Mouse (Mus musculus): ENCODE measurements around the gene Kcnk1. TPM values are rescaled to one million over a fixed set of nuclear protein-coding genes. Genes with fewer than 3 reads are reported as not detected.

The Kcnk1 gene
- total and polyA plus RNA-seq, 2 experiments: 0.17 to 0.28 TPM

DNA sequence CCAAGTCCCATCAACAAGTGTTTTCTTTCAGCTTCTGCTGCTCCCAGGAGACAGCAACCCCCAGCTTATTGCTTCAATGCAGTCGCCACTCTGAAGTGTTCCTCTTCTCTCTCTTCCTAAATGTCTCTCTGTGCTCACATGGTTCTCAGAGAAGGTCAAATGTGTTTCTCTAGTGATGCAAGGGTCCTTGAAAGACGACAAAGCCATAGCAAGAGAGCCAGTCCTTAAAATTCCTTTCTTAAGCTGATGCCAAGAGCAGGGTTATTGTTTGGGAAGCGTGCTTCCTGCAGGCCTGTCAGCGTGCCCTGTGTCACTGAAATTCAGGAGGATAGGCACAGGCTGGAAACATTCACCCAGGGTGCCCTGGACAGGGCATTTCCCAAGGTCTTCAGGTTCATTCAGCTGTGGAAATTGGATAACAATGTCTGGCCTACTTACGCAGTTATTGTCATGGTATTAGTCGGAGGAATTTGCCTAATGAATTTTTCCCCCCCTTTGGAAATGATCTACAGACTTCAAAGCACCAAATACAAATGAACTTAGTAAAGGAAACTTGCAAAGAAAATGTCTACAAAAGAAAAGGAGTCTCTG lies 7.9 kb upstream of the Kcnk1 start:
- Histone ChIP-seq H3K27ac (replicated peaks; ENCODE audit: insufficient read depth, low read depth, low read length) (no peak overlapping the region), H3K36me3 (ENCODE audit: control insufficient read depth, insufficient read depth, low read length) (no peaks in the 10 kb centered on the region), H3K4me3 (ENCODE audit: insufficient read depth, low read depth, low read length) (no peak overlapping the region), H3K4me1 (ENCODE audit: control insufficient read depth, insufficient read depth, low read length) (peaks cover 2% of the 10 kb centered on the region), H3K9ac (ENCODE audit: low read depth, low read length) (no peak overlapping the region), H3K79me2 (ENCODE audit: control insufficient read depth, insufficient read depth, low read length) (no peaks in the 10 kb centered on the region), H3K27me3 (ENCODE audit: control insufficient read depth, insufficient read depth, low read length) (no peaks in the 10 kb centered on the region)
- WGBS: 72% methylated on average over 6 of the region's 6 CpGs
- TF ChIP-seq POLR2A (IDR thresholded peaks at IDR 0.05; ENCODE audit: extremely low read depth, insufficient read depth, low read length) (no peak), CTCF (IDR thresholded peaks at IDR 0.05; ENCODE audit: low read depth, low read length) (no peak)
- no peak for DNase-seq (ENCODE audit: extremely low read depth, low read depth, low spot score)

- no peaks in the 10 kb centered on the region for H3K27me3 ChIP-seq (ENCODE audit: control insufficient read depth, insufficient read depth, low read length)
- TF ChIP-seq POLR2A (IDR thresholded peaks at IDR 0.05; ENCODE audit: extremely low read depth, insufficient read depth, low read length): no peak
- no peak for TF ChIP-seq CTCF (IDR thresholded peaks at IDR 0.05; ENCODE audit: low read depth, low read length)
- WGBS: 41% methylated on average over 2 of the region's 2 CpGs
- no peaks in the 10 kb centered on the region for H3K36me3 ChIP-seq (ENCODE audit: control insufficient read depth, insufficient read depth, low read length)
- no peaks in the 10 kb centered on the region for H3K79me2 ChIP-seq (ENCODE audit: control insufficient read depth, insufficient read depth, low read length)
- peaks cover 2% of the 10 kb centered on the region for H3K4me1 ChIP-seq (ENCODE audit: control insufficient read depth, insufficient read depth, low read length)
- no peak overlapping the region for H3K27ac ChIP-seq (replicated peaks; ENCODE audit: insufficient read depth, low read depth, low read length)
- no peak for DNase-seq (ENCODE audit: extremely low read depth, low read depth, low spot score)
- H3K4me3 ChIP-seq (ENCODE audit: insufficient read depth, low read depth, low read length): no peak overlapping the region
- H3K9ac ChIP-seq (ENCODE audit: low read depth, low read length): no peak overlapping the region
Observed at GRCm38 (mm10) chr8:125987996-125988395, 7.0 kb upstream of the Kcnk1 start.

DNA sequence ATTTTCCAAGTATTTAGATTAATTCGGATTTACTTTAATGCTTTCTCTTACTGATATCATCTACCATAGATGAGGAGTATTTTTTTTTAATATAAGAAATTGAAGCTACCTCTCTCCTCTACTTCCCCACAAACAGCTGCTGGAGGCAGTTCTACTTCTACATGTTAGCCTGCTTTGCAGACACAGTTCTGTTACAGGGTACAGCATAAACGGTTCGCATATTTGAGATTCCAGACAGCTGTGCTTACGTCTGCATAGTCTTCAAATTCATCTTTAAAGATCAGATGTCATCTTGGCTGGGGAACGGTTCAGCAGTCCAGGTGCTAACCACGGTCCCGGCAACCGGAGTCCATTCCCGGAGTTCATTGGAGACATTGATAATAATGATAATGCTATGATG lies 1.3 kb upstream of the Kcnk1 start:
- H3K4me1 ChIP-seq (ENCODE audit: control insufficient read depth, insufficient read depth, low read length): no peaks in the 10 kb centered on the region
- H3K36me3 ChIP-seq (ENCODE audit: control insufficient read depth, insufficient read depth, low read length): no peaks in the 10 kb centered on the region
- whole genome bisulfite sequencing: 79% methylated on average over 9 of the region's 9 CpGs
- TF ChIP-seq POLR2A (IDR thresholded peaks at IDR 0.05; ENCODE audit: extremely low read depth, insufficient read depth, low read length): no peak
- no peak for TF ChIP-seq CTCF (IDR thresholded peaks at IDR 0.05; ENCODE audit: low read depth, low read length)
- H3K27ac ChIP-seq (replicated peaks; ENCODE audit: insufficient read depth, low read depth, low read length): no peak overlapping the region
- H3K79me2 ChIP-seq (ENCODE audit: control insufficient read depth, insufficient read depth, low read length): no peaks in the 10 kb centered on the region
- peaks cover 5% of the 10 kb centered on the region for H3K27me3 ChIP-seq (ENCODE audit: control insufficient read depth, insufficient read depth, low read length)
- H3K9ac ChIP-seq (ENCODE audit: low read depth, low read length): no peak overlapping the region
- DNase-seq (ENCODE audit: extremely low read depth, low read depth, low spot score): no peak
- H3K4me3 ChIP-seq (ENCODE audit: insufficient read depth, low read depth, low read length): no peak overlapping the region

DNA sequence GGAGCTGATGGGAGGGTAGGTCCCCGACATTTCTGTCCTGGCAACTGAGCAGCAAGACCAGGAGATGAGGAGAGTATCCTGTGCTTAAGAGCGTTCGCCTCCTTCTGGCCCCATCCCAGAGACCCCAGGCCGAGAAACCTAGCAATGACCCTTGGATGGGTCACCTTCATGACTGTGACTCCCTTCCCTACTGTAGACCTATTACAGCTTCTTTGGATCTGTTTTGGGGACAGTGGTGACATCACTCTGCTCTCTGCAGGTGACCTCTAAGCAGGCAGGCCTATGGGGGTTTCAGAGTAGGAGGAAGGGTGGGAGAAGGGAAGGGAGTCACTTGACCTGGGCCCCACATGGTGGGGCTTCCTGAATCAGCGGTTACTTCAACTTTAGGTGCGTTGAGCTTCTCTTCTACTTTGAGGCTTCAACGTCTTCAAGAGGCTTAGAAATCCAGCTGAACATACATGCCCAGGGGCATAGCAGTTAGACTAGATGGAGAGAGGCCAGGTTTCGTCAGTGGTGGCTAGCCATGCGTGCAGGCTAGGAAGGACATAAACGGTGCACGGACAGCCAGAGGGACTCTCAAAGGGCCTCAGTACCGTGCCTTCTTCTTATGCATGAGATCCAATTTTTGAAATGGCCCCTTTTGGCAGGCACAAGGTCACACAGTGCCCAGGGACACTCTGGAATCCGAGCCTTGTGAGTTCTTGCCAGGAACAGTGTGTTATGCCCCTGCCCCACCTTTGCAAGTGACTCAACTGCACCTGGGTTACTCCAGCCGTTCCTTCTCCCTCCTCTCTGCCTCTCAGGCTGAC lies 1.3 kb downstream of the Kcnk1 start:
- Histone ChIP-seq H3K79me2 (ENCODE audit: control insufficient read depth, insufficient read depth, low read length) (no peaks in the 10 kb centered on the region), H3K27me3 (ENCODE audit: control insufficient read depth, insufficient read depth, low read length) (peaks cover 8% of the 10 kb centered on the region), H3K36me3 (ENCODE audit: control insufficient read depth, insufficient read depth, low read length) (no peaks in the 10 kb centered on the region), H3K4me3 (ENCODE audit: insufficient read depth, low read depth, low read length) (no peak overlapping the region), H3K27ac (replicated peaks; ENCODE audit: insufficient read depth, low read depth, low read length) (no peak overlapping the region), H3K4me1 (ENCODE audit: control insufficient read depth, insufficient read depth, low read length) (no peaks in the 10 kb centered on the region), H3K9ac (ENCODE audit: low read depth, low read length) (no peak overlapping the region)
- TF ChIP-seq CTCF (IDR thresholded peaks at IDR 0.05; ENCODE audit: low read depth, low read length) (no peak), POLR2A (IDR thresholded peaks at IDR 0.05; ENCODE audit: extremely low read depth, insufficient read depth, low read length) (no peak)
- 15% methylated on average over 14 of the region's 14 CpGs for WGBS
- no peak for DNase-seq (ENCODE audit: extremely low read depth, low read depth, low spot score)

GRCm38 (mm10) chr8:125996980-125997379 lies 2.0 kb downstream of the Kcnk1 start:
- 19% methylated on average over 6 of the region's 6 CpGs for WGBS
- Histone ChIP-seq H3K4me3 (ENCODE audit: insufficient read depth, low read depth, low read length) (no peak overlapping the region), H3K27ac (replicated peaks; ENCODE audit: insufficient read depth, low read depth, low read length) (no peak overlapping the region), H3K4me1 (ENCODE audit: control insufficient read depth, insufficient read depth, low read length) (no peaks in the 10 kb centered on the region), H3K9ac (ENCODE audit: low read depth, low read length) (no peak overlapping the region), H3K36me3 (ENCODE audit: control insufficient read depth, insufficient read depth, low read length) (no peaks in the 10 kb centered on the region), H3K27me3 (ENCODE audit: control insufficient read depth, insufficient read depth, low read length) (peaks cover 8% of the 10 kb centered on the region), H3K79me2 (ENCODE audit: control insufficient read depth, insufficient read depth, low read length) (no peaks in the 10 kb centered on the region)
- DNase-seq (ENCODE audit: extremely low read depth, low read depth, low spot score): no peak
- TF ChIP-seq CTCF (IDR thresholded peaks at IDR 0.05; ENCODE audit: low read depth, low read length) (no peak), POLR2A (IDR thresholded peaks at IDR 0.05; ENCODE audit: extremely low read depth, insufficient read depth, low read length) (no peak)

GRCm38 (mm10) chr8:125997550-125997949 lies 2.6 kb downstream of the Kcnk1 start:
- no peak overlapping the region for H3K9ac ChIP-seq (ENCODE audit: low read depth, low read length)
- H3K27me3 ChIP-seq (ENCODE audit: control insufficient read depth, insufficient read depth, low read length): peaks cover 8% of the 10 kb centered on the region
- H3K27ac ChIP-seq (replicated peaks; ENCODE audit: insufficient read depth, low read depth, low read length): no peak overlapping the region
- H3K36me3 ChIP-seq (ENCODE audit: control insufficient read depth, insufficient read depth, low read length): no peaks in the 10 kb centered on the region
- WGBS: 64% methylated on average over 5 of the region's 5 CpGs
- H3K4me3 ChIP-seq (ENCODE audit: insufficient read depth, low read depth, low read length): no peak overlapping the region
- H3K4me1 ChIP-seq (ENCODE audit: control insufficient read depth, insufficient read depth, low read length): no peaks in the 10 kb centered on the region
- no peaks in the 10 kb centered on the region for H3K79me2 ChIP-seq (ENCODE audit: control insufficient read depth, insufficient read depth, low read length)
- no peak for DNase-seq (ENCODE audit: extremely low read depth, low read depth, low spot score)
- TF ChIP-seq CTCF (IDR thresholded peaks at IDR 0.05; ENCODE audit: low read depth, low read length): no peak
- TF ChIP-seq POLR2A (IDR thresholded peaks at IDR 0.05; ENCODE audit: extremely low read depth, insufficient read depth, low read length): no peak
